Mouse (Mus musculus): Measurements from ENCODE around the gene Lax1.
"Not testable (repeated sequence)": the region's sequence is repeated elsewhere in the genome, so short reads cannot be mapped to it uniquely, and the experiment has no call there.

The Lax1 gene
- long read RNA-seq, experiment 1, result 0 reads
- long read RNA-seq, experiment 2, result 0 reads

- intact Hi-C loops (cut with DNase I), result no loop called here
Measured at GRCm38 (mm10) chr1:133689897-133690296, at the start of gene Lax1. TSS of gene Lax1 (minus strand) at chr1:133690108.

- intact Hi-C loops (cut with DNase I), result loop anchor here (1.0 to 2.0 kb wide), 2 partner anchors 160 to 312 kb away; no protein-coding TSS in a partner anchor
Measured at GRCm38 (mm10) chr1:133736664-133737063, 46.8 kb upstream of the Lax1 start.

GRCm38 (mm10) chr1:133735995-133736652, 46.2 kb upstream of the Lax1 start:
- intact Hi-C loops (cut with DNase I), result loop anchor here (1.0 to 2.0 kb wide), 2 partner anchors 160 to 313 kb away; no protein-coding TSS in a partner anchor

- intact Hi-C loops (cut with DNase I), result no loop called here
Measured at GRCm38 (mm10) chr1:133732814-133733213, 42.9 kb upstream of the Lax1 start.

- intact Hi-C loops (cut with DNase I), result no loop called here
Measured at GRCm38 (mm10) chr1:133728339-133728738, 38.4 kb upstream of the Lax1 start.

- intact Hi-C loops (cut with DNase I), result no loop called here
Measured at GRCm38 (mm10) chr1:133720342-133720741, 30.4 kb upstream of the Lax1 start.

- intact Hi-C loops (cut with DNase I), result no loop called here
Measured at GRCm38 (mm10) chr1:133718786-133719185, 28.9 kb upstream of the Lax1 start.

GRCm38 (mm10) chr1:133718296-133718695, 28.4 kb upstream of the Lax1 start:
- intact Hi-C loops (cut with DNase I), result no loop called here

- intact Hi-C loops (cut with DNase I), result no loop called here
Measured at GRCm38 (mm10) chr1:133716464-133716863, 26.6 kb upstream of the Lax1 start.

GRCm38 (mm10) chr1:133715191-133715590, 25.3 kb upstream of the Lax1 start:
- intact Hi-C loops (cut with DNase I), result no loop called here

- intact Hi-C loops (cut with DNase I), result no loop called here
Measured at GRCm38 (mm10) chr1:133713009-133713370, 23.1 kb upstream of the Lax1 start.

GRCm38 (mm10) chr1:133712288-133713008, 22.5 kb upstream of the Lax1 start:
- intact Hi-C loops (cut with DNase I), result no loop called here

GRCm38 (mm10) chr1:133711376-133711775, 21.5 kb upstream of the Lax1 start:
- intact Hi-C loops (cut with DNase I), result no loop called here

GRCm38 (mm10) chr1:133710895-133711294, 21.0 kb upstream of the Lax1 start:
- intact Hi-C loops (cut with DNase I), result no loop called here

GRCm38 (mm10) chr1:133709292-133709691, 19.4 kb upstream of the Lax1 start:
- intact Hi-C loops (cut with DNase I), result no loop called here

- intact Hi-C loops (cut with DNase I), result not testable (repeated sequence)
Measured at GRCm38 (mm10) chr1:133701824-133702223, 11.9 kb upstream of the Lax1 start.

- intact Hi-C loops (cut with DNase I), result no loop called here
Measured at GRCm38 (mm10) chr1:133697935-133698620, 8.2 kb upstream of the Lax1 start.

GRCm38 (mm10) chr1:133695901-133696300, 6.0 kb upstream of the Lax1 start:
- intact Hi-C loops (cut with DNase I), result no loop called here

GRCm38 (mm10) chr1:133694876-133695275, 5.0 kb upstream of the Lax1 start:
- intact Hi-C loops (cut with DNase I), result no loop called here

- intact Hi-C loops (cut with DNase I), result no loop called here
Measured at GRCm38 (mm10) chr1:133694301-133694700, 4.4 kb upstream of the Lax1 start.

- intact Hi-C loops (cut with DNase I), result no loop called here
Measured at GRCm38 (mm10) chr1:133693536-133694114, 3.7 kb upstream of the Lax1 start.

- intact Hi-C loops (cut with DNase I), result no loop called here
Measured at GRCm38 (mm10) chr1:133692195-133692594, 2.3 kb upstream of the Lax1 start.

Measured in adrenal gland (tissue).